Mouse (Mus musculus) myocyte (in vitro differentiated cells): ENCODE data around the gene Mtf1.

Source experiments
- CEBPB ChIP-seq: IDR thresholded peaks from 2 replicates; pipeline ENCODE4 v1.6.1; 2011; ENCODE audit warnings: mild to moderate bottlenecking, moderate library complexity; ENCODE audit not compliant: poor library complexity, insufficient read depth, severe bottlenecking
- E2F4 ChIP-seq: IDR thresholded peaks from one replicate; pipeline ENCODE4 v1.6.1; 2011; ENCODE audit warnings: mild to moderate bottlenecking, control low read depth, moderate library complexity; ENCODE audit not compliant: insufficient read depth
- MAX ChIP-seq: IDR thresholded peaks from one replicate; pipeline ENCODE4 v1.6.1; 2011; ENCODE audit warnings: low read depth, mild to moderate bottlenecking, control low read depth
- MYOD1 ChIP-seq, 3 experiments: IDR thresholded peaks; one replicate each; pipeline ENCODE4 v1.6.1; 2011; ENCODE audit warnings: control low read depth in 2 of 3, low read depth in 2 of 3, mild to moderate bottlenecking in 2 of 3, moderate library complexity in 1 of 3; ENCODE audit not compliant: insufficient read length in 2 of 3, control insufficient read depth in 1 of 3
- MYOG ChIP-seq, 3 experiments: IDR thresholded peaks; one replicate each; pipeline ENCODE4 v1.6.1; 2011; ENCODE audit warnings: control low read depth in 2 of 3, low read depth in 2 of 3, mild to moderate bottlenecking in 2 of 3; ENCODE audit not compliant: insufficient read length in 2 of 3, control insufficient read depth in 1 of 3, insufficient read depth in 1 of 3
- POLR2A ChIP-seq: IDR thresholded peaks from one replicate; pipeline ENCODE4 v1.6.1; 2011; ENCODE audit warnings: low read depth, mild to moderate bottlenecking, control low read depth, moderate library complexity; ENCODE audit not compliant: insufficient read length
- POLR2AphosphoS2 ChIP-seq: IDR thresholded peaks from one replicate; pipeline ENCODE4 v1.6.1; 2011; ENCODE audit warnings: low read depth, control low read depth; ENCODE audit not compliant: insufficient read length
- TCF12 ChIP-seq: IDR thresholded peaks from one replicate; pipeline ENCODE4 v1.6.1; 2011; ENCODE audit warnings: mild to moderate bottlenecking, control low read depth; ENCODE audit not compliant: poor library complexity, insufficient read depth, severe bottlenecking
- USF1 ChIP-seq: IDR thresholded peaks from one replicate; pipeline ENCODE4 v1.6.1; 2011; ENCODE audit warnings: low read depth, mild to moderate bottlenecking, control low read depth, moderate library complexity

GRCm38 (mm10) chr4:124815901-124816300 lies 14.0 kb downstream of the Mtf1 start:
- no peak for TF ChIP-seq POLR2A
- TF ChIP-seq MAX: no peak
- no peak for TF ChIP-seq USF1
- no peak for TF ChIP-seq CEBPB
- TF ChIP-seq POLR2AphosphoS2: no peak
- TF ChIP-seq MYOD1 (IDR thresholded peaks at IDR 0.05; ENCODE audit: control insufficient read depth in 1 of 3, insufficient read length in 2 of 3, low read depth in 2 of 3): no peak
- TF ChIP-seq TCF12: no peak
- TF ChIP-seq E2F4: no peak
- TF ChIP-seq MYOG (IDR thresholded peaks at IDR 0.05; ENCODE audit: control insufficient read depth in 1 of 3, insufficient read depth in 1 of 3, insufficient read length in 2 of 3, low read depth in 2 of 3): no peak
